Mouse (Mus musculus) kidney, embryonic 15.5 days (tissue): ENCODE data around the gene Trim43b. TPM values are rescaled to one million over a fixed set of nuclear protein-coding genes. Genes with fewer than 3 reads are reported as not detected.
"Not testable (repeated sequence)": the region's sequence is repeated elsewhere in the genome, so short reads cannot be mapped to it uniquely, and the experiment has no call there.

Source experiments
- ATAC-seq: fragments of 200-750 bp; cut with Nextera tagmentation; replicated peaks from 2 replicates; pipeline ENCODE4 v1.8.0; 2017; ENCODE audit warnings: moderate TSS enrichment; ENCODE audit not compliant: low FRiP score
- H3K27ac ChIP-seq: fragments of 300-500 bp; sonication (generic); 2 replicates; pipeline ENCODE4 v1.5.1; 2015; ENCODE audit warnings: mild to moderate bottlenecking, inconsistent platforms
- H3K27me3 ChIP-seq: fragments of 300-500 bp; sonication (generic); 2 replicates; pipeline ENCODE4 v1.6.1; 2015; ENCODE audit warnings: inconsistent platforms
- H3K36me3 ChIP-seq: fragments of 300-500 bp; sonication (generic); 2 replicates; pipeline ENCODE4 v1.6.1; 2015; ENCODE audit warnings: inconsistent platforms
- H3K4me1 ChIP-seq: fragments of 300-500 bp; sonication (generic); 2 replicates; pipeline ENCODE4 v1.6.1; 2015; ENCODE audit warnings: inconsistent platforms
- H3K4me2 ChIP-seq: fragments of 300-500 bp; sonication (generic); 2 replicates; pipeline ENCODE4 v1.6.1; 2015; ENCODE audit warnings: moderate library complexity, mild to moderate bottlenecking, inconsistent platforms
- H3K4me3 ChIP-seq: fragments of 300-500 bp; sonication (generic); replicated peaks from 2 replicates; pipeline ENCODE4 v1.5.1; 2015; ENCODE audit warnings: mild to moderate bottlenecking, inconsistent platforms
- H3K9ac ChIP-seq: fragments of 300-500 bp; sonication (generic); 2 replicates; pipeline ENCODE4 v1.6.1; 2015; ENCODE audit warnings: mild to moderate bottlenecking, inconsistent platforms
- H3K9me3 ChIP-seq: fragments of 300-500 bp; sonication (generic); replicated peaks from 2 replicates; pipeline ENCODE4 v1.6.1; 2016; ENCODE audit warnings: inconsistent platforms
- WGBS: fragments of 180-500 bp; shearing (Covaris S2); methylation state at CpG from one replicate; pipeline ENCODE4 v1.1.7; 2015; ENCODE audit warnings: mixed read lengths; 5-methylcytosine and 5-hydroxymethylcytosine counted together
- polyA plus RNA-seq: library from polyadenylated mRNA; unstranded; fragments of >200 nt; fragmentation: Nextera tagmentation; extraction: Ambion mirVana; gene quantifications from 2 replicates; pipeline ENCODE4 v1.2.1, GENCODE M21; 2015

The Trim43b gene
- polyA plus RNA-seq, result not detected in 2 replicates

- H3K27ac ChIP-seq, H3K9ac ChIP-seq, H3K4me1 ChIP-seq, H3K27me3 ChIP-seq, H3K36me3 ChIP-seq, H3K4me3 ChIP-seq, ATAC-seq, H3K4me2 ChIP-seq, H3K9me3 ChIP-seq: not testable (repeated sequence)
- 97% methylated on average over 2 of the region's 2 CpGs for WGBS
Observed at GRCm38 (mm10) chr9:89092735-89093134, at the start of gene Trim43b. Gene Trim43b (minus strand): TSS chr9:89092835.

- 93% methylated on average over 7 of the region's 7 CpGs for WGBS
- not testable (repeated sequence) for H3K36me3 ChIP-seq, H3K27ac ChIP-seq, H3K27me3 ChIP-seq, H3K4me3 ChIP-seq, H3K9me3 ChIP-seq, ATAC-seq, H3K4me1 ChIP-seq, H3K9ac ChIP-seq, H3K4me2 ChIP-seq
Observed at GRCm38 (mm10) chr9:89104576-89104975, 11.9 kb upstream of the Trim43b start.

GRCm38 (mm10) chr9:89086746-89087145 is 5.9 kb downstream of the Trim43b start:
- not testable (repeated sequence) for H3K9ac ChIP-seq, H3K27ac ChIP-seq, H3K9me3 ChIP-seq, ATAC-seq, H3K4me2 ChIP-seq, H3K4me1 ChIP-seq, H3K4me3 ChIP-seq, H3K27me3 ChIP-seq, H3K36me3 ChIP-seq
- WGBS, result 93% methylated on average over 13 of the region's 13 CpGs

GRCm38 (mm10) chr9:89079637-89080036 is 13.0 kb downstream of the Trim43b start:
- H3K36me3 ChIP-seq, H3K27me3 ChIP-seq, H3K4me3 ChIP-seq, H3K4me1 ChIP-seq, H3K27ac ChIP-seq, H3K9me3 ChIP-seq, H3K4me2 ChIP-seq, H3K9ac ChIP-seq: not testable (repeated sequence)
- 45% methylated on average over 10 of the region's 10 CpGs for WGBS
- peak; percentile 74 for ATAC-seq

GRCm38 (mm10) chr9:89076508-89076907 is 16.1 kb downstream of the Trim43b start:
- H3K27me3 ChIP-seq, H3K4me1 ChIP-seq, H3K9me3 ChIP-seq, H3K27ac ChIP-seq, H3K9ac ChIP-seq, H3K4me3 ChIP-seq, ATAC-seq, H3K4me2 ChIP-seq, H3K36me3 ChIP-seq: not testable (repeated sequence)
- 96% methylated on average over 2 of the region's 5 CpGs for WGBS

- not testable (repeated sequence) for H3K9me3 ChIP-seq, H3K4me1 ChIP-seq, H3K27me3 ChIP-seq, H3K27ac ChIP-seq, H3K9ac ChIP-seq, H3K4me3 ChIP-seq, H3K36me3 ChIP-seq, ATAC-seq
- 98% methylated on average over 3 of the region's 6 CpGs for whole genome bisulfite sequencing
- peak overlapping the region; percentile 43; the same call in 1 of the 2 replicates for H3K4me2 ChIP-seq
Observed at GRCm38 (mm10) chr9:89067143-89067501, 25.5 kb downstream of the Trim43b start.

- not testable (repeated sequence) for H3K4me1 ChIP-seq, H3K9me3 ChIP-seq, H3K36me3 ChIP-seq, H3K9ac ChIP-seq, H3K27ac ChIP-seq, H3K27me3 ChIP-seq
- whole genome bisulfite sequencing, result 62% methylated on average over 43 of the region's 44 CpGs
- H3K4me3 ChIP-seq, result 0 out of 2 replicates have a peak overlapping the region, but pooled peaks have one; percentile 14
- H3K4me2 ChIP-seq, result peak overlapping the region; percentile 43
- ATAC-seq, result peak; percentile 98
Observed at GRCm38 (mm10) chr9:89066378-89067142, 26.1 kb downstream of the Trim43b start.

Other genes with a start within 250 kb of the Trim43b start
- gene Bcl2a1a, start 135.9 kb downstream of the Trim43b start, polyA plus RNA-seq, result not detected in 2 replicates
- 0.83 and 1.9 TPM in 2 replicates for gene Bcl2a1b, start 106.4 kb upstream of the Trim43b start, polyA plus RNA-seq
- 0.93 TPM in 1 of 2 replicates, not detected in the other for gene Gm29094, start 106.5 kb upstream of the Trim43b start, polyA plus RNA-seq
- gene Mthfs, start 117.8 kb upstream of the Trim43b start, polyA plus RNA-seq, result 30.3 and 31.5 TPM in 2 replicates